Mouse (Mus musculus) neural tube, embryonic 10.5 days (tissue): ENCODE results near the gene Qtrt2.

Experiments used
- DNase-seq: peaks from one replicate; pipeline ENCODE4 v3.0.0-alpha.2; 2017; ENCODE audit warnings: low spot score; ENCODE audit errors: extremely low spot score

The Qtrt2 gene

DNA sequence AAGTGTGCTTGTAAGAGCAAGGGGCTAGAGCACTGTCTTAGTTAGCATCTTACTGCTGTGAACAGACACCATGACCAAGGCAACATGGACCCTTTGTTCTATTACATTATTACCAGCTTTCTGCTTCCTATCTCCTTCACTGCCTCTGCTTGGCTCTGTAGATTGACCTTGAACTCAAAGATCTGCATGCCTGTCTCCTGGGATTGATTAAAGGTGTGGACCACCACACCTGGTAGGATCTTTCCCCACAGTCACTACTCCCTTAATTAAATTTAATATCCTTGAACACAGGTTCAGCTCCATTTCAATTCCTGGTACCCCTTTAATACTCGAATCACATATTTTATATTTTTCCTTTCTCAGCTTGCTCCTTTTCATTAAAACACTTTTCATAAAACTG lies 763 bp downstream of the Qtrt2 start:
- DNase-seq, result no peak

DNA sequence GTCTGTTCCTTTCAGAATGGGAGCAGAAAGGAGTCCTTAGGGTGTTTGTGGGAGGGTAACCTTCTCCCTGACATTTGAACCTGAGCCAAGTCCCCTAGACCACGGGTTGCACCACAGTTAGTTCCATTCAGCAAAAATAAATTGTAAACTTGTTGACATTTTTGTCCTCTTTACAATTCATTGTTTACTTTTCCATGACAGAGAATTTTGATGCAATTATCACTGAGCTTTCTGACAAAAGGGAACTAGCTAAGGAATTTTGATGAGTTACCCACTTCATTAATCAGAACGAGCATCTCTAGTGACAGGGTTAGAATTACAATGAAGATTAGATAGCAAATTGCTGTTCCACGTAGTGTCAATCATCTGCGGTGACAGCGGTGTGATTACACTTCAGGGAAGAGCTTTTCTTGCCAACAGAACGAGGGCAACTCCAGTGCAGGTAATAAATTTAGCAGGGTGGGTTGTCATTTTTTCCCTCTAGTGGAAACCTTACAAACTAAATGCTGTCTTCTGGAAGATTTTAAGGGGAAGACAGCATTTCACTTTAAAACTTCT lies 1.5 kb downstream of the Qtrt2 start:
- no peak for DNase-seq

DNA sequence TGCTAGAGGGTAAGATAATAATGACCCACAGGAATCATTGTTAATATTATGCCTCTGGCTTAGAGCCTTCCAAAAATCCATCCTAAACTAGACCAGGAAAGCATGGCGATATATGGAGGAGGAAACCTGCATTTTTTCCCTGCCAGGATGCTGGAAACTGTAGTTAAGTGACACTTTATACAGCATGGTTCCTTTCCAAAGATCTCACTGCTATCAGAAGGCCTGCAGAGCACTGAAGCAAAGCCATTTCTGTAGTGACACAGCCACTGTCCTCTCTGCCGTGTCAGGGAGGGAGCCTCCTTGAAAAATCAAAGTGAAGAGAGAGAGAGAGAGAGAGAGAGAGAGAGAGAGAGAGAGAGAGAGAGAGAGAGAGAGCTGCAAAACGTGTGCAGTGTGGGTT lies 4.0 kb downstream of the Qtrt2 start:
- no peak for DNase-seq

GRCm38 (mm10) chr16:43922024-43922423 lies 4.6 kb downstream of the Qtrt2 start:
- DNase-seq, result no peak

DNA sequence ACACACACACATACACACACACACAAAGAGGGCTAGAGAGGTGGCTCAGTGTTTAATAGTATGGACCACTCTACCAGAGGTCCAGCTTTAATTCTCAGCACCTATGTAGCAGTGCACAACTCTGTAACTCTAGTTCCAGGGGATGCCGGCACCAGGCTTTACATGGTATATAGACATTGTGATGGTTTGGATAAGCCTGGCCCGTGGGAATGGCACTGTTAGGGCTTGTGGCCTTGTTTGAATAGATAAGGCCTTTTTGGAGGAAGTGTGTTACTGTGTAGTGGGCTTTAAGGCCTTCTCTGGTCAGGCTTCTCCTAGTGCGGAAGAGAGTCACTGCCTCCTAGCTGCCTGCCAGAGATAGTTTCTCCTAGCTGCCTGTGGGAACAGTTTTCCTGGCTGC lies 7.7 kb downstream of the Qtrt2 start:
- DNase-seq, result no peak

- DNase-seq, result no peak
Observed at GRCm38 (mm10) chr16:43908881-43909280, 17.7 kb downstream of the Qtrt2 start.

DNA sequence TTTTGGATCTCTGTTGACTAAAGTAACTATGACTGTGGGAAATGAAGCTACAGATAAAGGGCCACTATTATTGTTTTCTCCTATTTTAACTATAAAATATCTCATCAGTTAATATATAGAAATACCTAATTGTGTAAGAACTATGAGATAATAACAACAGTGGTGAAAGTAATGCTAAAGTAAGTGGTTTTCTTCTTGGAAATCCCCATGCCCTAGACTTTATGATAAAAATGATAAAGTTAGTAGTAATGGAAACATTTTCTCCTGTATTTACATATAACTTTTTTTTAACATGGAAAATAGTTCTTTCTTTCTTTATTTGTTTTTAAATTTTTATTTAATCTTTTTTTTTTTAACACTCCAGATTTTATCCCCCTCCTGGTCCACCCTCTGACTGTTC lies 26.0 kb downstream of the Qtrt2 start:
- DNase-seq, result no peak

- no peak for DNase-seq
Observed at GRCm38 (mm10) chr16:43900138-43900537, 26.5 kb downstream of the Qtrt2 start.

DNA sequence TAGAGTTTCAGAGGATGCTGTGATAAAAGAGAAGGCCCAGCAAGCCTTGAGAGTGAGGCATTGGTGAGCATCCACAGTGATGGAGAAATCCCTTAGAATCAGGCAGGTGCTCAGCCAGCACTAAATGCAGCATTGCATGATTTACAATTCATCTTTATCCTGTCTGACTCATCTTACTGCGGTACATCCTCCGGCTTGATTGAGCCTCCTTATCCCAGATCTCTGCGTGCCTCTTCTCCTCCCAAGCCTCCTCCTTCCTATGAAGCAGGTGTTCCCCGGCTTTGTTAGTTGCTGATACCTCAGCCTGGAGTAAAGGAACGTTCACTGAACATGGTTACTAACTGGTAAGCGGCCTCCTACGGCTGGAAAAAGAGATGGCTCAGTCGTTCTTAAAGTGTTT lies 32.1 kb downstream of the Qtrt2 start:
- no peak for DNase-seq

DNA sequence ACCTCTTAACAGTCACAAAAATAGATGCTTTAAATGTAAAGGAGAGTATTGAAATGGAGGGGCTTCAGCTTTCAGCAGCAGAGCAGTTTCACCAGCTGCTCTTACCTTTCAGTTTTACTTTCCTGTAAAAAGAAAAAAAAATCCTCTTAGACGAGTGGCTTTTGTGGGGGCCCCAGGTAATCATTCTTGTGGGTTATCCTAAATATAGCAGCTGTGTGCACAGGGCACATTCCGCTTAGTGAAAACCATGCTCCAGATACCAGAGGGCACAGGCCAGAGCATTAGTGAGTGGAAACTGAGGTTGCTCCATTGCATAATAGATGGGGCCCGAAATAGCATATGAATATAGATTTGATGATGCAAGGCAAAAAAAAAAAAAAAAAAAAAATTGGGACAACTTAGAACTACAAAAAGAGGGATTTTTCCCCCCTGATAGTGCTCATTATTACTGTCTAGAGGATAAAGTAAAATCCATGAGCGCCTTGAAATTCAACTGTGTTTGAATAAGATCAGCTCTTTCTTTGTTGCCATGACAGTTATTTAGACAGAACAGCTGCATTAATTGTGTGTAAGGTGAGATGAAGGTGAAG lies 35.8 kb downstream of the Qtrt2 start:
- no peak for DNase-seq

DNA sequence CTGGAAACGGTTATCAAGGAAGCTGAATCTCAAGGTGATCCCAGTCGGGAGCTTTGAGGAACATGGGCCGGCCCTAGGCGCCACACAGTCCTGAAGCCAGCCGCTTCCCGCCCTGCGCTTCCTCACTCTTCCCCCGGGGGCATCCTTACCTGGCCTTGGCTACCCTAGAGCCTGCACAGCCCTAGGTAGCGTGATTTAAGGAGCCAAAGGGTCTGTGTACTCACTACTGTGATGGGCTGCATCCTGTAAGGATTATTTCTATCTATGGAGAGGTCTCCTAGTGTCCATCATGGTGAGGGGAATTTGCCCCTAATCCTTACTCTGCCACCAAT lies 36.6 kb downstream of the Qtrt2 start:
- DNase-seq, result no peak

GRCm38 (mm10) chr16:43889208-43890004 lies 37.2 kb downstream of the Qtrt2 start, which contains the start of gene Ccdc191:
Ccdc191 (plus strand) TSS chr16:43889800.
- peak; percentile 98 for DNase-seq

DNA sequence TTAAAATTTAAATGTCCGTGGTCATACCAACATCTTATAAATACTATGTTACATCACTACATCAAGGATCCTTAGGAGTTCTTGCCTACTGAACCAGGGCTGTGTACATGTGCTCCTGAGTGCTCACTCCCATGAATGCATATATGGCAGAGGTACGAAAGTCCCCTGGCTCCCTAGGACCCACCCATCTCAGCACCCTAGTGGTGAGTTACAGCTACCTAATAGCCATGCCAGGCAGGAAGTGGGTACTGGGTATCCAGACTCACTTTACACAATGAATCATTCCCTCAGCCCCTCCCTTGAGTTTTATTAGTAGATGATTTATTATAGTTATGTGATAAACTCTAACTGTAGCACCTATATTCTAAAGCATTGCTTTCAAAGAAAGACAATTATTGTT lies 44.3 kb downstream of the Qtrt2 start:
- no peak for DNase-seq

- no peak for DNase-seq
Observed at GRCm38 (mm10) chr16:43881636-43882035, 45.0 kb downstream of the Qtrt2 start.

DNA sequence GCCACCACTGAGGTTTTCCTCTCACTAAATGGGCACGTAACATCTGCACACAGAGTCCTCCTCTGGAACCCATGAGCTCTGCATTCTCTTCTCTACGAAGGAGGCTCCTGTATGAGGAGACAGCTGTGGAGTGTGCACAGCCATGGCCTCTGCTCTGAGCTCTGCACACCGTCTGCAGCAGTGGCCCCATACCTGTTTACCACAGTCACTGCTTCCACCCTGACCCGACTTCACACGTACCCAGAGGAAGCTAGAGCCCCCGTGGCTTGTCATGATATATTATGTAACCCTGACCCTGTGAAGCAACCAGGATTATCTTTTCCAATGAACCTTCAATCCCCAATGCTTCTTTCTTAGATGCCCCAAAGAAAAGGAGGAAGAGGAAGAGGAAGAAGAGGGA lies 46.8 kb downstream of the Qtrt2 start:
- no peak for DNase-seq

DNA sequence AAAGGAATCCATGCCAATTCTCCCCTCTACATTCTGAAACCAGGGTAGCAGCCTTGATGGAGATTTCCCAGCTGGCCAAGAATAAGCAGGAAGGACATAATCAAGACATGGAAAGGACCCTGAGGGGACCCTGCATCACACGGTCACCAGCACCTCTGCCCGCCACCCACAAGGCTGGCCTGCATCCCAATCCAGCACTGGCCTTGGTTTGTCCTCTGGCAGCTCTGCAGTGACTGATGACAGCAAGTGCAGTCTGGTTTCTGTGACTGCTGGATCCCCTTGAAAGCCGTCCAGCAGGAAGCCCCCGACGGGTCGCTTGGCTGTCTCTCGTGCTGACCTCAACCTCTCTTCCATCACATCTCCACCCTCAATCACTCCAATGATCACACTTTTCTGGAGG lies 55.2 kb downstream of the Qtrt2 start:
- no peak for DNase-seq

- no peak for DNase-seq
Observed at GRCm38 (mm10) chr16:43869805-43870204, 56.8 kb downstream of the Qtrt2 start.

- DNase-seq, result no peak
Observed at GRCm38 (mm10) chr16:43860624-43861023, 66.0 kb downstream of the Qtrt2 start.

DNA sequence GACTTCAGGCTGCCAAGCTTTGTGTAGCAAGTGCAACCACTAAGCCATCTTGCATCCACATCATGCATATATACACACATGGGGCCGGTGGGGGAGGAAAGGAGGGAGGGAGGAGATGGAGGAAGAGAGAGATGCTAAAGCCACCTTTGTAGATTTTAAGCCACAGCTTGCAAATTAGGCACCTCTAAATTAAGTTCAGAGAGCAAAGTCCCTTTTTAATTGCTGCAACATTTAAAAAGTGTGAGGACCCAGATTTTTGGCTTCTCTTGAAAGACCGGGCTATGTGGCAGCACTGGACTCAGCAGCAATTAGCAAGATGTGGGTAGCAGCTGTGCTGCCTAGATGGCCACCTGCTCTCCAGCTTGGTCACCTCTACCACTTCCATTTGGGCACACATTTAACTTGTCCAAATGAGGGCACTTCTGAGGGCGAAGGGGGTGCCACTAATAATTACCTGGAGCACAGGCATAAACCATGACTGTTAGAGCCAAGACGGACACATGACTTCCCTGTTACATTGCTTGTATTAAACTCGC lies 67.6 kb downstream of the Qtrt2 start:
- DNase-seq, result no peak

GRCm38 (mm10) chr16:43849839-43850238 lies 76.8 kb downstream of the Qtrt2 start:
- no peak for DNase-seq

GRCm38 (mm10) chr16:43841236-43841635 lies 85.4 kb downstream of the Qtrt2 start:
- DNase-seq, result no peak

DNA sequence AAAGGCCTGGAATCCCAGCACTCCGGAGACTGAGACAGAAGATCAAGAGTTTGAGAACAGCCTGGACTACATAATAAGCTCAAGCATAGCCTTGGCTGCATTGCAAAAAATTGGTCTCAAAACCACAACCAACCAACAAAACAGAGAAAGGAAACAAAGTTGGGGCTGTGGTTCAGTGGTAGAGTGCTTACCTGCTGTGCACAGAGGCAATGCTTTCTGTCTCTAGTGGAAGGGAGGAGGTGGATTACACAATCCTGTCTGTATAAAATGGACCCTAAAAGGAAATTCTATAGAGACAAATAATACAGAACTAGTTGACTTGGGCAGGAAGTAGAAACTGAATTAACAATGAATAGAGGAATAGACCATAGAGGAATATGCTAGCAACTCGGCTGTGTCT lies 94.7 kb downstream of the Qtrt2 start:
- DNase-seq, result no peak

DNA sequence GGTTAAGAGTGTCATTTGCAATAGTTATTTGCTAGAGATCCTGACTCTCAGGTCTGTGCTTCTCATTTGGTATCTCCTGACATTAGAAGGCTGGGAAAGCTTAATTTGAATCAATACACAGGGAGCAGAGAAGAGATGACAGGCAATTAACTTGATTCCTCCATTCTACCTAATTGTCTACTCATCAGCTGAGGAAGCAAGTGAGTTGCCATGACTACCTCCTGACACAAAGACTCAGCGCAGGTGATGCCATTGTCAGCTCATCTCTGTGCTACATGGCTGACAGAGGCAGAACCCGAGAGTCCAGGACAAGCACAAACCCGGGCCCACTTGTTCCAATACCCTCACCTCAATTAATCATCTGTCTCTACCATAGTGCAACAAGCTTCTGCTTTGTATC lies 99.1 kb downstream of the Qtrt2 start:
- DNase-seq, result no peak
